Mouse (Mus musculus): ENCODE data around the gene Fam184b. TPM values are rescaled to one million over a fixed set of nuclear protein-coding genes. Genes with fewer than 3 reads are reported as not detected.
"Not testable (repeated sequence)": the region's sequence is repeated elsewhere in the genome, so short reads cannot be mapped to it uniquely, and the experiment has no call there.

The Fam184b gene
- polyA plus RNA-seq, 1 experiment from 2014 or later, result 0.23 TPM

DNA sequence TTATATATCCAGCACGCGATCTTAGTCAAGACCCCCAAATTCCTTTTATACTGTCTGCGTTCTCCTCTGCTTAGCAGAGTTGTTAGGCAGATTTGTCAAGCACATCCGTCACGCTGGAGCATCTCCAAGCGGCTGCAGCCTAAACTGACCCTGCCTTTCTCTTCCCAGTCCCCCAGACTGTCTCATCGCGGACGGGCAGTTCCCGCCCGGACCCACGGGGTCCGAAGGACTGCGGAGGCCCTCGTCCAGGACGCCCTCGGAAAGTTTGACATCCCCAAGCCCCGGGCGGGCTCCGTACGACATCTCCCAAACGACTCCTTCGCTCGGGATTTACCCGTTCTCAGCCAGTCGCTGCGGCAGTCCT, 29.8 kb upstream of the Fam184b start:
- H3K9ac ChIP-seq, result peak overlapping the region; percentile 89
- ATAC-seq (ENCODE audit: extremely low read depth, insufficient number of reproducible peaks, low FRiP score, low TSS enrichment), result no peak
- peak overlapping the region; percentile 84 for H3K27ac ChIP-seq (replicated peaks)
- peak overlapping the region; percentile 82 for H3K4me2 ChIP-seq
- no peaks in the 10 kb centered on the region for H3K9me3 ChIP-seq
- H3K27me3 ChIP-seq (replicated peaks), result no peaks in the 10 kb centered on the region
- H3K36me3 ChIP-seq, result peaks cover 6% of the 10 kb centered on the region
- peaks cover 15% of the 10 kb centered on the region for H3K4me1 ChIP-seq
- under 1% methylated on average over 27 of the region's 27 CpGs for WGBS
- peak overlapping the region; percentile 92 for H3K4me3 ChIP-seq

DNA sequence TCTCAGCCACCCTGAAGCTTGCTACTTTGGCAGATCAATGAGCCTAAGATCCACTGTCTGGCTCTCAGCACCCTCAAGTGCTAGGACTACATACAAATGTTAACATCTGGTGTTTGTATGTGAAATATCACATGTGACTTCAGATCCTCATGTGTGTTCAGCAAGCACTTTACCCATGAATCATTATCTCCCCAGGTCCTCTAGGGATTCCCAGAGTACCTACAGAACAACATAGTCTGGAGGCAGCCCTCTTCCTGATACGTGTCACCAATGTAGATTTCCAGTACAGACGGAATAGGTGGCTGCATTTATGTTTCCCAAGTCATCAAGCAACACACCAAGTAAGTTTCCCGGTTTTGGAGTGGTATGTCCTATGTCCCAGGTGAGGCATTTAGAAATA, 29.4 kb upstream of the Fam184b start:
- peaks cover 6% of the 10 kb centered on the region for H3K36me3 ChIP-seq
- peak overlapping the region; percentile 89 for H3K9ac ChIP-seq
- WGBS, result 0% methylated on average over 3 of the region's 3 CpGs
- peaks cover 15% of the 10 kb centered on the region for H3K4me1 ChIP-seq
- H3K27me3 ChIP-seq (replicated peaks), result no peaks in the 10 kb centered on the region
- H3K27ac ChIP-seq (replicated peaks), result peak overlapping the region; percentile 84; the same call in 1 of the 2 replicates
- ATAC-seq (ENCODE audit: extremely low read depth, insufficient number of reproducible peaks, low FRiP score, low TSS enrichment), result no peak
- peak overlapping the region; percentile 92 for H3K4me3 ChIP-seq
- H3K4me2 ChIP-seq, result peak overlapping the region; percentile 82
- no peaks in the 10 kb centered on the region for H3K9me3 ChIP-seq

DNA sequence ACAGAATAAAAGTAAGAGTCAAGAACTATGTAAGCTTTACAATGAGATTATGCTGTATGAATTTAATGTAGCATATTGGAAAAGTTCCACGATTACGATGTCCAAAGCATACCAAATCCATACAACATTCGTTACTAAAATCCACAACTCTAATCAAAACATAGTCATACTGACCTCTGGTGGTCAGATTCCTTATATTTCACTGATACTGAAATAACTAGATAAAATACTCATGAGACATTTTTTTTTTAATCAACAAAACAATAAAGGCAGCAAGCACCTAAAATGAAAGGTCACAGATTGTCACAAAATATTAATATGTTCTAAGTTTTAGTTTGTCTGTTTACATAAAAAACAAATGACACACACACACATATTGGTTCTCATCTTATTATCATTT, 28.9 kb upstream of the Fam184b start:
- Histone ChIP-seq H3K4me3 (peak overlapping the region; percentile 92; the same call in 1 of the 2 replicates), H3K9ac (no peak overlapping the region), H3K27ac (replicated peaks) (no peak overlapping the region), H3K27me3 (replicated peaks) (no peaks in the 10 kb centered on the region), H3K4me2 (peak overlapping the region; percentile 82), H3K36me3 (peaks cover 6% of the 10 kb centered on the region), H3K9me3 (no peaks in the 10 kb centered on the region), H3K4me1 (peaks cover 15% of the 10 kb centered on the region)
- 37% methylated on average over 3 of the region's 3 CpGs for WGBS
- ATAC-seq (ENCODE audit: extremely low read depth, insufficient number of reproducible peaks, low FRiP score, low TSS enrichment), result no peak

DNA sequence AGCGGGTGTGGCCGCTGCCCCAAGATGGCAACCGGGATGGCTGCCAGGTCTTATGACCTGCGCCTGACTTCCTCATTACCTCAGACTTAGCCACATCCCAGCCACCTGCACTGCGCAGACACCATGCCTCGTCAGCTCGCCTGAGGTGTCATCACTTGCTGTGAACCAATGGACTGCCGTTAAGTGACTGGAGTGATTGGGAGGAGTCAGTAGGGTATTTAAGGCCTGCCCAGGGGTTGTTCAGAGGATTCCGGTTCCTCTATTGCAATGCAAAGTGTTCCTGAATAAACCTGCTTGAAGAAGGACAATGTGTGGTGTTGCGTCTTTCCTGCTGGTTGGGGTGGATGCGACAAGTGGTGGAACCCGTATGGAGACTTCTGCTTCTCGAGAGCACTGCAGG, 19.0 kb upstream of the Fam184b start:
- WGBS, result 89% methylated on average over 13 of the region's 13 CpGs
- ATAC-seq (ENCODE audit: extremely low read depth, insufficient number of reproducible peaks, low FRiP score, low TSS enrichment); H3K27ac ChIP-seq (replicated peaks); H3K36me3 ChIP-seq; H3K4me3 ChIP-seq; H3K27me3 ChIP-seq (replicated peaks); H3K4me1 ChIP-seq; H3K9ac ChIP-seq; H3K4me2 ChIP-seq: not testable (repeated sequence)
- H3K9me3 ChIP-seq, result peaks cover 11% of the 10 kb centered on the region; the same call in 1 of the 2 replicates

DNA sequence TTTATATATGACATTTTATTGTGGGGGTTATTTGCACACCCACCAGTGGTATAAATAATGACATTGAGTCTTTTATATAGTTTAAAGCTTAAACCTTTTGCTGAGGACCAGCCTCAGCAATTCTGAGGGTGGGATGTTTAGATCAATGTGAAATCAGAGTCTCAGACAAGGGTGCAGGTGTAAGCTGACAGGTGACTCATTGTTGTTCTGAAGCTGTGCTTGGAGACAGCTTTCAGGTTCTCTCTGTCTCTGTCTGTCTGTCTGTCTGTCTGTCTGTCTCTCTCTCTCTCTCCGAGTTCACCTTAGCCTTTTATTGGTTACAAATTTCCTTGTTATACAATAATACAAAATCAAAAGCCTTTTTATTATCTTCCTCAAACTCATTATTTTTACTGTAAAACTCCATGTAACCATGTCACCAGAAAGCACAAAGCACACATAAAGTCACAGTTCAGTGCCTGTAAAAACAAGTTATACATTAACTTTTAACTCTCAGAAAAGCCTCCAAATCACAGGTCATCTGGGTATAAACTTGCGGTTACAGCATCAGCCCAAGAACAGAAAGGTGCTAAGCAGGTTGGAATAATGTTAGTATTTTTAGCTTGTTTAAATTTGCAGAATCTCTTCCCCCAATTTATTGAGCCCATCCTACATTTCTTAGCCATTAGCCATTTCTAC, 11.8 kb upstream of the Fam184b start:
- no peak overlapping the region for H3K9ac ChIP-seq
- H3K27ac ChIP-seq (replicated peaks), result no peak overlapping the region
- H3K27me3 ChIP-seq (replicated peaks), result no peaks in the 10 kb centered on the region
- ATAC-seq (ENCODE audit: extremely low read depth, insufficient number of reproducible peaks, low FRiP score, low TSS enrichment), result no peak
- H3K4me2 ChIP-seq, result no peak overlapping the region
- no peaks in the 10 kb centered on the region for H3K4me1 ChIP-seq
- H3K36me3 ChIP-seq, result no peaks in the 10 kb centered on the region
- no peak overlapping the region for H3K4me3 ChIP-seq
- no peaks in the 10 kb centered on the region for H3K9me3 ChIP-seq
- WGBS, result 79% methylated on average over 2 of the region's 2 CpGs

DNA sequence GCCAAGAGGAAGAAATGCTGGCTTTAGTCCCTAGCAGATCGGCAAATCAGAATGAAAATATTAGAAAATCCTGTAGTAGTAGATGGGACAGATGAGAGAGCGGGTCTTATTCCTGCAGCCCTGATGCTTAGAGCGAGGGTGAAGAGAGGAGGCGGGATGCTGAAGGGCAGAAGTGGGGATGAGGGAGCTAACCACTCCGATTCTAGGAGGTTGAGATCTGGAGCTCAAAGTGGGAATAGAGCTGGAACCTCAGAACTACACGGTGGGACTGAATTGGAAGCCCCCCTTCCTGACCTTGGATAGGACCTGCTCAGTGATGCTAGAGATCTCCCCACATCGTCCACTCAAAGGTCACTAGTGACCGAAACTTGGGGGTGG, 290 bp upstream of the Fam184b start:
- WGBS, result 1% methylated on average over 8 of the region's 8 CpGs
- Histone ChIP-seq H3K9me3 (no peaks in the 10 kb centered on the region), H3K4me3 (peak overlapping the region; percentile 69), H3K4me1 (peaks cover 10% of the 10 kb centered on the region), H3K4me2 (peak overlapping the region; percentile 98), H3K27ac (replicated peaks) (no peak overlapping the region), H3K9ac (peak overlapping the region; percentile 75), H3K36me3 (no peaks in the 10 kb centered on the region), H3K27me3 (replicated peaks) (peaks cover 54% of the 10 kb centered on the region)
- ATAC-seq (ENCODE audit: extremely low read depth, insufficient number of reproducible peaks, low FRiP score, low TSS enrichment), result no peak

DNA sequence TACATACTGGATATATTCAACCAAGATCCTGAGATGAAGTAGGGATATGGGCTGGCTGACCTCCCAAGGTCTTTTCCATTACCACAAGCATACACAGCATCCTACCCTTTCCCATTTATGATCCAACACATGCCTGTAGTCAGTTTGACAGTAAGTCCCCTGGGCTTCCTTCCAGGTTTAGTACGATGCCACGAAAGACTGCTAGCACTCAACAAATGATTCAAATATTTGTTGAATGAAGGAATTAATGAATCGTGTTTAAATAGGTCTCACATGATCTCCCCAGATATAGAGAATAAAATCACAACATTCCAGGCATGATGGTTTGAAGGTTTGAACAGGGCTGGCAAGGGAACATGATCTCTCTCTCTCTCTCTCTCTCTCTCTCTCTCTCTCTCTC, 1.0 kb downstream of the Fam184b start:
- Histone ChIP-seq H3K27ac (replicated peaks) (no peak overlapping the region), H3K4me2 (peak overlapping the region; percentile 98), H3K36me3 (no peaks in the 10 kb centered on the region), H3K9ac (no peak overlapping the region), H3K27me3 (replicated peaks) (peaks cover 54% of the 10 kb centered on the region), H3K9me3 (no peaks in the 10 kb centered on the region), H3K4me3 (no peak overlapping the region), H3K4me1 (peaks cover 10% of the 10 kb centered on the region)
- no peak for ATAC-seq (ENCODE audit: extremely low read depth, insufficient number of reproducible peaks, low FRiP score, low TSS enrichment)
- 51% methylated on average over 3 of the region's 3 CpGs for WGBS

DNA sequence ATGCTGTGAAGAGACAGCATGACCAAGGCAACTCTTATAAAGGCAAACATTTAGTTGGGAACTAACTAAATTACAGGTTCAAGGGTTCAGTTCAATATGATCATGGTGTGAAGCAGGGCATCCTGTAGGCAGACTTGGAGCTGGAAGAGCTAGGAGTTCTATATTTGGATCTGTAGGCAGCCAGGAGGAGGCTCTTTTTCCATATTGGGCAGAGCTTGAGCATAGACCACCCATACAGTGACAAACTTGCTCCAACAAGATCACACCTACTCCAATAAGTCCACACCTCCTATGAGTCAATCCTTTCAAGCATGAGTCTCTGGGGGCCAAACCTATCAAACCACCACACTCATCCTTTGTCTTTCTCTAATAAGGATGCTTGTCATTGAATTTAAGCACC, 9.9 kb downstream of the Fam184b start:
- 0 out of 2 replicates have a peak, but pooled peaks cover 9% of the 10 kb centered on the region for H3K9me3 ChIP-seq
- H3K9ac ChIP-seq, result no peak overlapping the region
- no peak overlapping the region for H3K27ac ChIP-seq (replicated peaks)
- ATAC-seq (ENCODE audit: extremely low read depth, insufficient number of reproducible peaks, low FRiP score, low TSS enrichment), result no peak
- no peaks in the 10 kb centered on the region for H3K27me3 ChIP-seq (replicated peaks)
- H3K4me3 ChIP-seq, result no peak overlapping the region
- no peaks in the 10 kb centered on the region for H3K4me1 ChIP-seq
- no peaks in the 10 kb centered on the region for H3K36me3 ChIP-seq
- H3K4me2 ChIP-seq, result no peak overlapping the region

DNA sequence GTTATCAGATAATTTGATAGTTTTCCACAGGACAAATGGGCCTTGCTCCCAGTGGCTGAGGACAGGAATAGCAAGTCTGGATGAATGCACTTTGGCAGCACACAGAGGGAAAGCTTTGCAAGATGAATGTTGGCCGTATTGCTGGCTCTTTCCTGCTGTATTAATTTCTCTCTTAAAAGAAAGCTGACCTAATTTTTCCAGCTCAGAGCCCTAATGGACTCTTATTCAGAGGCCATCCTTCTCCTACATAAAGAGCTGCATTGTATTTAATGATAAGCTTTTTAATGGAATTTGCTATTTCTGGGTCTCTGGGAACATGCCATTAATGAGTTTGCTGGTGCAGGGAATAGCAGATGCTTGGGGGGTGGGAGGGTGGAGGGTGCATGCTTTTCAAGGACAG, 11.6 kb downstream of the Fam184b start:
- no peak overlapping the region for H3K4me2 ChIP-seq
- 0 out of 2 replicates have a peak, but pooled peaks cover 9% of the 10 kb centered on the region for H3K9me3 ChIP-seq
- no peak overlapping the region for H3K4me3 ChIP-seq
- H3K27ac ChIP-seq (replicated peaks), result no peak overlapping the region
- no peak overlapping the region for H3K9ac ChIP-seq
- H3K27me3 ChIP-seq (replicated peaks), result no peaks in the 10 kb centered on the region
- WGBS, result 46% methylated on average over 1 of the region's 1 CpGs
- no peaks in the 10 kb centered on the region for H3K36me3 ChIP-seq
- H3K4me1 ChIP-seq, result no peaks in the 10 kb centered on the region
- ATAC-seq (ENCODE audit: extremely low read depth, insufficient number of reproducible peaks, low FRiP score, low TSS enrichment), result no peak

DNA sequence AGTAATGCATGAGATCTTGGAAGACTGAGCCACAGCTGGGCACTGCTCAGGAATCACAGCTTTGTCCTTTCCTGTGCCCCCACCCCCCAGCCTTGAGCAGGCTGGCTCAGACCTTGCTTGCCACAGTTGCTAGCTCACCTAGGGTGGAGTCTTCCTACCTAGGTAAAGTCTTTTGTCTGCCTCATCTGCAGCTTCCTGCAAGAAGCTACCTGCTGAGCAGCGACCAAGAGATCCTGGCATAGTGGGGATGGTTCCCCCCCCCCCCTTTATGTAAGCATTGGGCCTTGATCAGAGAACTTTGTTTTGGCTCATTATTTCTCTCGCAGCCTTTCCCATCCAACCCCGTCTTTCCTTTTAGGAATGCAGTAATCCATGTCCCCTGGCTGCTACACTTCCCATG, 17.9 kb downstream of the Fam184b start:
- ATAC-seq (ENCODE audit: extremely low read depth, insufficient number of reproducible peaks, low FRiP score, low TSS enrichment), result no peak
- H3K4me1 ChIP-seq, result no peaks in the 10 kb centered on the region
- no peak overlapping the region for H3K9ac ChIP-seq
- H3K27me3 ChIP-seq (replicated peaks), result no peaks in the 10 kb centered on the region
- H3K4me2 ChIP-seq, result no peak overlapping the region
- peaks cover 16% of the 10 kb centered on the region; the same call in 1 of the 2 replicates for H3K9me3 ChIP-seq
- no peak overlapping the region for H3K27ac ChIP-seq (replicated peaks)
- no peak overlapping the region for H3K4me3 ChIP-seq
- 55% methylated on average over 3 of the region's 3 CpGs for WGBS
- H3K36me3 ChIP-seq, result no peaks in the 10 kb centered on the region

DNA sequence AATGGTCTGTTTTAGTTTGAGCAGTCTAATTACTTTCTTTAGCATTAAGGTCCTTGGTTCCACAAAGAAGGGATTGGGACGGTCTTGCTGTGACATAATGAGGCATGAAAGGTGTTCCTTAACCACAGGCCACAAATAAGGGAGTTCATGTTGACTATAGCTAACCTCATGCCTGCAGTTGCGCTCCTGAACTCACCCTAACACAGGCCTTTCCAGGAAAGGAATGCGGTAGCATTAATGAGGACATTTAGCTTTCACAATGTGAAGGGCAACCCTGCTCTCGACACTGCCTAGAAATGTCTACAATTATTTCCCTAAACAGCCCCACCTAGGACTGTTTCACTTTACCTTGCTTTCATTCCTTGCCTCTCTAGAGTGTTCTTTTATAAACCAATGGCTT, 40.4 kb downstream of the Fam184b start:
- Histone ChIP-seq H3K9ac (no peak overlapping the region), H3K4me1 (no peaks in the 10 kb centered on the region), H3K27me3 (replicated peaks) (no peaks in the 10 kb centered on the region), H3K9me3 (peaks cover 3% of the 10 kb centered on the region; the same call in 1 of the 2 replicates), H3K4me2 (no peak overlapping the region), H3K27ac (replicated peaks) (no peak overlapping the region), H3K4me3 (no peak overlapping the region), H3K36me3 (no peaks in the 10 kb centered on the region)
- ATAC-seq (ENCODE audit: extremely low read depth, insufficient number of reproducible peaks, low FRiP score, low TSS enrichment), result no peak
- WGBS, result 79% methylated on average over 4 of the region's 4 CpGs

DNA sequence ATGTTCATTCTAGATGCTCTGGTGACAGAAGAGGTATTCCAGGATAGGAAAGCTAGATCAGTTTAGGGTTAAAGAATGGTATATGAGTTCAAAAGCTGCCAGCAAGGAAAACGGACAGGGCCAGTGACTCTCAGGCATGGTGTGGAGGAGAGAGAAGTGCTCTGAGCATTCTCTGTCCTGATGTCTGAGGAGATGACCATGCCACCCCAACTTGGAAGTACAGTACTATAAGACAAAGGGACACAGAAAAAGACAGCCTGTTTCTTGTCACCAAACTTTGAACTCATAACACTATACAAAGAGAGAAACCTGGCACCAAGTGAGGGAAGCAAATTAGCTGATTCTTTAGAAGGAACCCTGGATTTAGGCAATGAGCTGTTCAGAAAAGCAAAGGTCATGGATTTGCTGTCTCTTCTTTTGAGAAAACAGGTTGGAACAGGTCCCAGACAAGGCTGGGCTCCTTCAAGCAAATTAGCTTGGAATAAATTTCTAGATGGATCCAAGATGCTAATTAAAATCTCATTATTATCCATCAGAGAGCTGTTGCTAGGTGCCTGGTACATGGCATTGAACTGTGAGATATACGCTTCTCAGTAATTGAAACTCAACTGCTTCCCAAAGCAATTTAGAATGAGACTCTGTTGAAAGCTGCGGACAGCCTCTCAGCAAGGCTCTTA, 43.9 kb downstream of the Fam184b start:
- H3K4me1 ChIP-seq, result no peaks in the 10 kb centered on the region
- ATAC-seq (ENCODE audit: extremely low read depth, insufficient number of reproducible peaks, low FRiP score, low TSS enrichment), result no peak
- H3K36me3 ChIP-seq, result no peaks in the 10 kb centered on the region
- WGBS, result 65% methylated on average over 3 of the region's 3 CpGs
- H3K9ac ChIP-seq, result no peak overlapping the region
- peaks cover 3% of the 10 kb centered on the region; the same call in 1 of the 2 replicates for H3K9me3 ChIP-seq
- no peak overlapping the region for H3K4me2 ChIP-seq
- no peak overlapping the region for H3K27ac ChIP-seq (replicated peaks)
- no peaks in the 10 kb centered on the region for H3K27me3 ChIP-seq (replicated peaks)
- no peak overlapping the region for H3K4me3 ChIP-seq

Data from heart, embryonic 13.5 days (tissue).